Mouse (Mus musculus) heart, postnatal 14 days (tissue): ENCODE results near the gene Snrpa. TPM values are rescaled to one million over a fixed set of nuclear protein-coding genes. Genes with fewer than 3 reads are reported as not detected.

Source experiments
- microRNA-seq, 2 experiments: library from miRNA; unstranded; fragments of <30 nt; microRNA quantifications; one replicate each; pipeline ENCODE4 v1.2.0; 2021 to 2022
- total RNA-seq, 2 experiments: library from RNA; stranded (reverse); gene quantifications; 2 replicates each; pipeline ENCODE4 v1.2.3; 2021

The Snrpa gene
- total RNA-seq, 2 experiments from 2014 or later: 38.9 to 47.7 TPM

Small RNA genes within 50 kb of the gene (microRNA-seq; reads per million reads assigned to microRNA genes)
- 0 to 0.12 reads per million in 2 experiments for gene Mir1191
- 0.36 to 0.54 reads per million in 2 experiments for gene Mir3101

Other genes starting within 250 kb of the Snrpa start
- under 1 TPM in 1 of 2 experiments, not detected in 1; 0.17 TPM for gene Cyp2a12, start 167.2 kb downstream of the Snrpa start, total RNA-seq
- 10 to 100 TPM in 1 of 2 experiments, under 1 TPM in 1; 0.12 to 25.5 TPM for gene Cyp2f2, start 76.4 kb downstream of the Snrpa start, total RNA-seq
- not detected for gene Cyp2t4, start 42.6 kb downstream of the Snrpa start, total RNA-seq
- gene Egln2, start 29.5 kb downstream of the Snrpa start, total RNA-seq: 10 to 100 TPM; 60.1 to 60.6 TPM
- gene Rab4b, start 17.4 kb downstream of the Snrpa start, total RNA-seq: 10 to 100 TPM; 21.9 to 22.1 TPM
- not detected for gene Gm21983, start 15.2 kb downstream of the Snrpa start, total RNA-seq
- not detected for gene Mia, start 15.1 kb downstream of the Snrpa start, total RNA-seq
- 10 to 100 TPM; 12.3 to 12.5 TPM for gene BC024978, start 490 bp downstream of the Snrpa start, total RNA-seq
- 1 to 10 TPM; 4.5 to 5.5 TPM for gene Itpkc, start 32.4 kb upstream of the Snrpa start, total RNA-seq
- 1 to 10 TPM; 7.0 to 8.8 TPM for gene Coq8b, start 36.8 kb upstream of the Snrpa start, total RNA-seq
- gene Numbl, start 62.2 kb upstream of the Snrpa start, total RNA-seq: 1 to 10 TPM; 7.9 to 8.5 TPM
- gene Ltbp4, start 141.4 kb upstream of the Snrpa start, total RNA-seq: 100 to 1,000 TPM; 354 to 358 TPM
- 1 to 10 TPM; 8.6 to 9.7 TPM for gene Shkbp1, start 159.7 kb upstream of the Snrpa start, total RNA-seq
- under 1 TPM in 1 of 2 experiments, not detected in 1; 0.76 TPM for gene Gm20479, start 161.1 kb upstream of the Snrpa start, total RNA-seq